Mouse (Mus musculus) left cerebral cortex, adult 11 months (tissue): ENCODE measurements at regions not wholly inside any gene's neighbourhood (a gene's known extent, or its start where the extent isn't known, plus 50 kb on each side); places are given as distances from the start of the nearest gene placed in this dataset.

Experiments used
- DNase-seq: peaks from one replicate; pipeline ENCODE4 v3.0.0; 2022; ENCODE audit warnings: low spot score

DNA sequence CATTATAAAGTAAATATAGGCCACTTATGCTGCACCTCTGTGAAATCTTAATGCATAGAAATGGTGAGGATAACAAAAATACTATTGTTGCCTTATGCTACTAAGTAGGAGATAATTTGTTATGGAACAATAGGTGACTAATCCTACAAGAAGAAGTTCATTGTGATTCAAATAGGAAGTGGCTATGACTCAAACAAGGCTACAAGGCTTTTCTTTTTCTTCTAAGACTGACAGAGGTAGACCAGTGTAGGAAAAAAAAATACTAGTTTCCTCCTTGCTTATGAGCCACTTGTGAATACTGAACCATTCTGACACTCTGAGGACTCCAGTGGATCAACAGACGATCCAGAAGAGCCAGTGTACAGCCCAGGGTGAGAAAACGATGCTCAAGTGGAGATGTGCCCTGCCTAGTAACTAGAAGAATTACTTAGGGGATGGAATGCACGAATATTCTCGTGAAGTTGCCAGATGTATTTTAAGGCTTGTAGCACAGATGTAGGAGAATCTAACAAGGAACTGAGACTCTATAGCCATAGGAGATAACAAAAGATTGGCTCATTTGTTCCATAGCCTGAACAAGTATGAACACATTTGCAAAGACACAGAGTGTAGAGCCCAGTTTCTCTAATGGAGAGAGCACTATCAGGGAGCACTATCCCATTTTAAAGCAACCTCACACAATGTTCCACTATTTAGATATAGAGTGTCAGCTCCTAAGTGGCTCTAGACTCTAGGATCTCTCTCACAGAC lies 60.3 kb downstream of the Fzd1 start:
- no peak for DNase-seq

DNA sequence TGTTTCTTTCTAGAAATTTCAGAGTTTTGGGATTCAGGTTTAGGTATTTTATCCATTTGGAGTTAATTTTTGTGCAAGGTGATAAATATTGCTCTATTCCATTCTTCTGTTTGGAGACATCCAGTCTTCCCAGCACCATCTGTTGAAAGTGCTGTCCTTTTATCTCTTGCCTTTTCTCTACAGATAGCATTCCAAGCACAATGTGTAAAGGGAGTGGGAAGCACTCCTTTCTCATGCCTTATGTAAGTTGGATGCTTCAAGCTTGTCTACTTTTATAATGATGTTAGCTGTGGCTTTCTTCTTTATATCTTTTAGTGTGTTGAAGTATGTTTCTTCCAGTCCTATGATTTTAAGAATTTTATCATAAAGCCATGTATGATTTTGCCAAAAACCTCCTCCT lies 61.1 kb downstream of the Fzd1 start:
- DNase-seq, result peak; percentile 3

DNA sequence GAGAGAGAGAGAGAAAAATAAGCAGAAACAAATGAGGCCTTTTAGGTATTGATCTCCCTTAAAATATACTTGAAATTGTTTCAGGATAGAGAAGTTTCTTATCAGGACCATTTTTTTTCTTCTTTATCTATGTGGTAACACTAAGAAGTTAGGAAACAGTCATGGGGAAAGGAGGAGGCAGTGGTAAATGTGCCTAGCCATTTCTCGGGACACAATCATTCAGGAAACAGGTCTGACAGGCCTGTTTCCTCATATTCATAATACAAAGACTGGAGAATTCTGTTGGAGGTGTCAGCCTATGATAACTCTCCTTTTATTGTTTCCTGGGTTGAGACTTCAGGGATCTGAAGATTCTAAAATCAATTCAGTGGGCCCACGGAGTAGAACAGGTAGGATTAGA lies 68.7 kb downstream of the Fzd1 start:
- DNase-seq, result no peak

DNA sequence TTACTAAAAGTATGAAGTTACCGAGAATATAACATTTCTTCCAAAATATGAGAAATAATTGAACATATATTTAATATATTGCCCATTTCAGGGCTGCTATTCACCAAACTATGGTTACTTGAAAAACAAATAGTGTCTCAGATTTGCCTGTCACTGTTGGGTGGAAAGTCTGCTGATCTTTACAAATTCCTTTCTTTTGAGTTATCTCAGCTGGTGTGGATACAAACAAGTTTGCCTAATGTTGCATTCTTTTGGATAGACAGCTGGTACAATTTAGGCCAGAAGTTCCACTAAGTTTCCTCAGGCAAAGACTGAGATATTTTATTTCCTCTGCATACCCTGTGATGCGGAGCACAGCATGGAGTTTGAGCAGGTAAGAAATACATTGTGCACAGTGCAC lies 82.5 kb downstream of the Fzd1 start:
- no peak for DNase-seq

DNA sequence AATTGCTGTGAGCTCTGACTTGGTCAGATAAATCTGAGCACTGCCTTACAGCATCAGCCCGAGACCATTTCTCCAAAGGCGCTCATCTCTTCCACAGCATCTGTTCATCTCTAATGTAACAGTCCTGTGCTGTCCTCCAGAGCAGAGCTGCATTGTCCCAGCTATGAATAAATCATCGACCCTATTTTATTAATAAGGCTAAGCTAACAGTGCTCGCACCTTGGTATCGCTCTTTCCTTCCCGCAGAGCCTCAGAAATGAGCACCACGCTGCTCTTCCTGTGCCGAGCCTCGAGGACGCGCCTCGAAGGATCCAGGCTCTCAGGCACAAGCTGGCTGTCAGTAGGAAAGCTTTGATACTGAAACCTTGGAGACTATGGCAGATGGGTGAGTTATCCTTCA lies 91.5 kb downstream of the Fzd1 start:
- DNase-seq, result no peak

DNA sequence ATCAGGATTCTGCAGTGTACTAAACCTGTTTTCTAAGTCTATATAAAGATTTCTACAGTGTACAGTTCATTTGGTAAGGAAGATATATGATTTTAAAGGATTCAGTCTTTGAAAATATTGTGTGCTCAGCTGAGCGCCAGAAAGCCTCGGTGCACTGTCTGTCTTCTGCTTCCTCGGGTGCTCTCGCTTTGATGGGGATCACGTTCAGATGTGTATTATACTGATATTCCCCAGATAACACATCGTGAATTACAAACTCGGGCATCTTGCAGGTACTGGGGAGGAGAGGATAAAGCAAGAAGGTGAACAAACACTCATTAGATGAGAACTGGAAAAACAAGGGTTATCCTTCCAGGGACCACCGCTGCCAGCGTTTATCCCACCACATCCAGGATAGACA lies 91.9 kb downstream of the Fzd1 start:
- DNase-seq, result no peak

DNA sequence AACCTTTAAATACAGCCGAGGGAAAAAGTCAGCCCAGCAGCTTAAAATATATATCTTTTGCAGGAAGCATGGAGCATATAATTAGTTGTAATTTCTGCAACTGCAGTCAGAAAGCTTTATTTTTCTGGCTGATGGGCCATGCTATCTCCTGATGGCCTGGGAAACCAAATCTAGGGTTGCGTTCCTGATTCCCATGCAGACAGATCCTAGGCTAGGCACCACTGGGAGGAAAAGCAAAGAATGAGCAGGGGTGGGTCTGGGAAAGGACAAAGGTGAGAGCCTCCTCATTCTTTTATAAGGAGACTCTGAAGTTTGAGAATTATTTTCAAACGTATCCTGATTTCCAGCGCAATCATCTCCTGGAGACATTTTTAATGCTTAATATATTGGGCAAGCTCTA lies 92.9 kb downstream of the Fzd1 start:
- no peak for DNase-seq

DNA sequence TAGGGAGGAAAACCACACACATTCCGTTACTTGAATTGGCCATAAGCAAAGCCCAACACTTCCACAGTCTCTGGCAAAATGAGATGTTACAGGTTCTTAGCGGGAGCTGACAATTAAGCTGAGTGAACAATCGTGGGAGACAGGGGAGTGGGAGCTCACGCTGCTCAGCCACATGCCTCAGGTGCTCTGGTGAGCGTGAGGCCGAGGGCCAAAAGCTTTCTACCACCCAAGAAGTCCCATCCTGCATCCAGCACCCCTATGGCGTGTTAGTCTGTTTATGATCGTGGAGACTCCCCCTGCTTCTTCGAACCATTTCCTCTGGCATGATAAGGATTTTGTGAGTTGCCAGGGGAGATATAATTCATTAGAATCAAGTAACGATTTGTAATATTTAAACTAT lies 93.3 kb downstream of the Fzd1 start:
- no peak for DNase-seq

DNA sequence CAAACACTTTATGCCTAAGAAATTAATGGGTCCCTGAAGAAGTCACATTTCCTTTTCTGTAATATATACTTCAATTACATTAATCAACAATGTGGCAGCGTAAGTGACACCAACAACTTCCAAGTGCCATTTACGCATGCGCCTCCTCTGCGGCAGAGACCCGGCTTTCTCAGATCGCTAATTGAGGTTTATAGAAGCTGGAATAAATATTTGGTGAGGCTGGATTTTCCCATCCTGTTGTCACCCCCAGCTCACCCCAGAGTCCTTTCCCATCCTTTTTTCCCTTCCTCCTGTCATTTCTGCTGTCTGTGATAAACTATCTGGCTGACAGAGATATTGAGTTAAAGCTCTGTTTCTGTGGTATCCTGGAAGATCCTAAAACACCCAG lies 95.6 kb downstream of the Fzd1 start:
- no peak for DNase-seq

DNA sequence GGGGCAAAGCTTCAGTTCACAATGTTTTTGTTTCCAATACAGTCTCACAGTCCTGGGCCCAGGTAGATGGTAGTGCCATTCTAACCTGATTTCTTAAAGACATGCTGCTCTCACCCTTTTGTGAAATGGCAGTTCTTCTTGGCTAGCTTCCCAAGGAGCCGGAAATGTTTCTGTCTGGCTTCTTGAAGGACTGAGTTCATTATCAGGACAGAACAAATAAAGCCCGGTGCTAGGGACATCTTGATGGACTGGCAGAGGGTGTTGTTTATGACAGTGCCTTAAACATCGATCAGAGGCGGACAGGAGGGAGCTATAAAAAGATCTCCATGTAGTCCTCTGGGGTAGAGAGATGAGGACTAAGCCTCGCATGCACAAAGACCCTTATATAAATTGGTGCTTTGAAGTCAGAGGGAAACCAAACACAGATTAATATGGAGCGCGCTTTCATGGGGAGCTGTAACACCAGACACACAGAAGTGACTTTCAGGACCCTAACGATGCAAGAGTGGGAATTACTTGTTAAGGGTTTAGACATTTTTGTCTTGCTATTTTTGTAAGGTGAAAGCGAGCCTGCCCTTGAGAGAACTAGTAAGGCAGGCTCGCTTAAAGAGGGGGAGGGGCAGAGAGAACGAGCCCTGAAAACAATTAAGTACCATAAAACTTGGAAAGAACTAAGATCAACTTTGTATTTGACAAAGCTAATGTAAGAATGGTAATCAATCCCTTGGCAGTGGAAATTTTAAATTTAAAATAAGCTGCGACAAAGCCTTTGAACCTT lies 96.2 kb downstream of the Fzd1 start:
- DNase-seq, result no peak

DNA sequence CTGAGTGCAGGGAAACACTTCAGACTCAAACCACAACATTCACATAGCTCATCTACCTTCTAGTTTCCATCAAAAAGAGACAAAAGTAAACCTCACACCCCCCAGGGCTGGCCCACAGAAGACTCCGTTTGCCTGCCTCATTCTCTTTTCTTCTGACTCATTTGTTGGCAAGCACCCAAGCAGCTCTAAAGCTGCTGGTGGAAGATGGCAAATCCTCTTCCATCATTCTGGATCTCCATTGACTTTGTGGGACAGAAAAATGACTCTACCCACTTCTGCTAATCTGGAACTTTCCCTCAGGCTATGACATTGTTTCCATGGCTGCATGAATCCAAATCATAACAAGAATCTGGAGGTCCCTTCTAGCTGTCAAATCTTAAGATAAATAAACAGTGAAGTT lies 99.9 kb downstream of the Fzd1 start:
- DNase-seq, result no peak

DNA sequence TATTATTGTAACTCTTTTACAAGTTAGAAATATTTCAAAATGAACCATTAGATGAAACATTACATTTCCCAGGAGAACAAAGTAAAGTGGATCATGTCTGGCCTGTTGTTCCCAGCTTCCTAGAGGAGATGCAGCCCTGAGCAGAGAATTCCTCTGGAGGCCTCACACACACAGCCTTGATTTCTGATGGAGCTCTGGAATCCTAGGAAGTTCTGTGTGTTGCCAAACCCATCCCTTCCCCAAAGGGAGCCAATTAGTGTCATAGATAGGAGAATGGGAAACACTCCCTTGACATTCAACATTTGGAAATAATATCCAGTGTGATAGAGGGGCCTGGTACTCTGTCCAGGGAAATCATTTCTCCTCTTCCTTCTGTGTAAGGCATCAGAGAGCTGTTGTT lies 103.6 kb downstream of the Fzd1 start:
- DNase-seq, result no peak

DNA sequence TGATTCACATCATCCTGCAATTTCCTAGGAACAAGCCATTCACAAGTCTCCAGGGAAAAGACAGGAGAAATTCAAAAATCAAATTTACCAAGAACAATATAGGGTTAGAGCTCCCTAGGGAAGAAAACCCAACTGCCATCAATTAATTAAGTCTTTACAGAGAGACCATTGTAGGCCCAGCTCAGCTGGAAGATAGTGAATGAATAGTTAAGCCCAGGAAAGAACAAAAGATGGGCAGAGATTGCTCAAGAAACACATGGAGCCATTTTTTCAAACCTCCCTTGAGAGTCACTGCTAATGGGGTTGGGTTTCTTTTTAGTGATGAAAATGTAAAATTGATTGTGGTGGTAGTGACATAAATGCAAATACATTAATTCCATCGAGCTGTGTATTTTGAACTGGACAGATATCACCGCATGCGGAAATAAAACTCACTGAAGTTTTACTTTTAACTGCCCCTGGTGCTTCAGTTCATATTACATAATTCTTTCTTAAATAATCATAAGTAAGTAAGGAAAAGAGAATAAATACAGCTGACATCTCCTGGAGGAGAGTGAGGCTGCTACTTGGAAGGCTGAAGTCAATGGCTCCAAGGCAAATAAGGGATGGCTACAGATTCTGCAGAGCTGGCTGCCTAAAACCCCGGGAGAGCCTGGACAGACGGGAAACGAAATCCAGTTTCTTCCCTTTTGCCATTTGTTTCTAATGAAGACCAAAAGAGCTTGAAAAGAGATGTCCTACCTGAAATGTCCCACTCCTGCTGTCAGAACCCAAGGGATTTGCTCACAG lies 106.5 kb downstream of the Fzd1 start:
- DNase-seq, result no peak

DNA sequence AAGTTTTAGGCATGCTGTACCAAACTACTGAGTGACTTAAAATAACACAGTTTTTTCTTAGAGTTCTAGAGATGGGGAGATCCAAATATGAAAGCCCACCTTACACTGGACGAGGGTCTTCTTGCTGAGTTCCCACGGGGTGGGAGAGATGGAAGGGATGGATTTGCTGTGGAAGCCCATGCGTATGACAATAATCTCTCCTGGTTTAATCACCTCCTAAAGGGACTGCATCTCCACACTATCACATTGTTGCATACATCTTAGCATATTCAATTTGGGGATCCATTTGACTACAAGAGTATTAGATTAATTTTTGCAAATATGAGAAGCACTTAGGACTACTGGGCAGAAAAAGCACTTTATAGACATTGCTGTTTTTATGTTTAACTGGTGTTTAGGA lies 107.1 kb downstream of the Fzd1 start:
- no peak for DNase-seq

DNA sequence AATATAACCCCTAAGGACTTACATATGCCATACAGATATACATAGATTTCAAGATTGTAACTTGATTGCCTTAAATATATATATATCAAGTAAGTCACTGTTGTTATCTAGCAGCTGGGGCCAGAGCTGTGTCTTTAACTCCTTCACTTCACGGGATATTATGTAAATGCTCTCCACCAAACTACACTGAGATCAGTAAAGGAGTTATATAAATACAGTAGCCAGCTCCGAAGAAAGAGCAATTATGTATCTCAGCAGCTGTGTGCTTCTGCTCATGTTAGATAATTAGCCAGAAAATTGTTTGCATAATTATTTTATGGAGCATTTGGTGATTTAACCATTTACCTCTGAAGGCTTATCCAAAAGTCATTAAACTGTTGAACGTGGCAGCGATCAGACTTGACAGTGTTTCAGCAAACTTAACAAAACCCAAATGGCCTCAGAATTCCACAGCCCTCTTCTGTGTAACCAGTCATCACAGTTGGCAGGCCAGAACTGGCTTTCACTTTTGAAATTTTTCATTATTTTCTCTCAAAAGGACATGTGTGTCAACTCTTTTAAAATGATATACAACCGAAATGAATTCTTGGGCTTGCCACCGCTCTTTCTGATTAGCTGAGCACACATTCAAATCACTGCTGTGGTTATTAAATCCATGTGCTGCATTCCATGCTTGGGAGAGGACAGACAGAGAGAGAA lies 107.8 kb downstream of the Fzd1 start:
- DNase-seq, result no peak

DNA sequence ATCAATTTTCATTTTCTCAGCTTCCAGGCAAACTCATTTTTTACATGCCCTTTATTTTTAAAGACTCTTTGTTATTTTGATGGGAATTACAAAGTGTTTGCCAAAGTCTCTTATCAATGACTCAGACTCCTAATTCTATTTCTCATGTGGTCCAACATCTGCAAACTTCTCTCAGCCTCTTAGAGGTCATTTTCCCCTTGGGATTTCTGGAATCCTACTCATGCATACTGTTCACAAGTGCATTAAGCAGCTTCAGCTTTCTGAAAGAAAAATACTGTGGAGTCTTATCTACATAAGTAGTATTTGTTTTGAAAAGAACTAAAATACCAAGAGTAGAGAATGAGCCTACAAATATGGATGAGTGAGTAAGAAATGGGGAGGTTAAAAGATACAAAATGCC lies 116.8 kb downstream of the Fzd1 start:
- DNase-seq, result no peak

DNA sequence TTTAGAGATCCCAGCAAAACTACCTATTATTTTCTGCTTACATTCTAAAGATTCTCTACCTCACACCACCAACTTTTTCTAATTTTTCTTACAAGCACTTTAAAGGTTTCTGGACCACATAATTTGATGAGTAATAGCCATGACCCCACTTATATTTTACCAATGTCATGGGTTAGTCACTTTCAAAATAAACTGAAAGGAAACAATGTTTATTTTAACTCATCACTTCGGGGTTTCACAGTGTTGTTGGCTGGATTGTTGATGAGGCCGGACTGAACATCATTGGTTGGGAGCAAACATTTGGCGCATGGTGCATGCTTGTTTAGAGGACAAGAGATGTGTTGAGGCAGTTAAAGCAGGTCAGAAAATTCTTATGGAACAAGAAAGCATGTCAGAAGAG lies 124.1 kb downstream of the Fzd1 start:
- DNase-seq, result no peak

DNA sequence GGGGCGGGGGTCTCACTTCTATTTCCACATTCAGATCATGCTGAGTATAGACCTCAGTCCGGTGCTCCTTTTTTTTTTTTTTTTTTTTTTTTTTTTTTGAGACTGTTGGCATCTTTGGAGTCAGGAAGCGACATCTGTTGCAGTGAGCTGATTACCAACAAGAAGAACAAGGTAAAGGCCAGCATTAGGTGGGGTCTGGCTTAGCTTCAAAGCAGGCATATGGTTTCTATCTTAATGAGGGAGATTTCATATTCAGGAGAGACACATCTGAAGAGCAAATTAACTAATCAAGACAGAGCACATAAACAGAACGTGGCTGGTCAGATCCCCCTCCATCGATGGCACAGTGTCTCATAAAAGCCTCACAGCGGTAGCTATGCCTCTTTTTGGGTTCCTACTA lies 132.6 kb downstream of the Fzd1 start:
- no peak for DNase-seq

DNA sequence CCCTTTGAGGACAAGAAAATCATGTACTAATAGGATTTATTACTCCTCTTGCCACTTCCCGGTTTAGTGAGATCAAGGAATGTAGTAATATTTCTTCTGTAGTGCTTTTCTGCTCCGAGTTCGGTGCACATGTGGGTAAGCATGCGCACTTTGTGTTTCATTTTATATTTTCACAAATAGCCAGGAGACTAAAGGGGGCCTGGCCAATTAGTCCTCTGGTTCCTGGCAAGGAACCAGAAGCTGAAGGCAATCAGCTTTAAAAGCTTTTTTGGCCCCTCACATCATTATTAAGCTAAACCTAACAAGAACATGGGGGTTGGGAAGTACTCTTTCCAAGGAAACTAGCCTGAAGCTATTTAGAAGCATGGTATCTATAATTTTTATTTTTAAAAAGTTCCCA lies 134.2 kb downstream of the Fzd1 start:
- DNase-seq, result no peak

DNA sequence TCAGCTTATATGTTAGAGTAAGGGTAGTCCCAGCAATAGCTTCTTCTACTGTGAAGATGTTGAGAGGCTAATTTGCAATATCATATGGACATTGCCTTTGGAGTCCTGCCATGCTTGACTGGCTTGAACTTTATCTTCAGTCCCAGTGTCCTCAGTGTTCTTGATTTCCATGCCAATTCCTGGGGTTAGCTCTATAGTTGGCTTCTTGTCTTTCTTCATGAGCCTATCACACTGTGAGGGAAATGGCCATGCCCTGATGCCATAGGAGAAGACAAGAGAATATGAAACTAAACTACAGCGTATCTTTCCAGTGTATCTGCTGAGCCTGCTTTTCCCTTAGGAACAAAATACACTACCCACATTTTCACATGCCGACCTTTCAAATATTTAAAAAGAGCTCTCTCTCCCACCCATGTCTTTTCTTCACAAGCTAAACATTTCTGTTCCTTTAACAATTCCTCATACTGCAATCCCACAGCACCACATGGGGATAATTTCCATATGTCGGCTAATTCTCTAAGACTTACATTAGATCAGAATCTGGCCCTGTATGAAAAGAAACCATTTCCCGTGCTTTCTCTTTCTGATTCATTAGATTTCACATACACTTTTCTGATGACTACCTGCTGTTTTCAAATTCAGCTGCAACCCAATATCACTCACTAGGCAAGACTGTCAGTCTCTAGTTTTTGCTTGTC lies 137.2 kb downstream of the Fzd1 start:
- no peak for DNase-seq

DNA sequence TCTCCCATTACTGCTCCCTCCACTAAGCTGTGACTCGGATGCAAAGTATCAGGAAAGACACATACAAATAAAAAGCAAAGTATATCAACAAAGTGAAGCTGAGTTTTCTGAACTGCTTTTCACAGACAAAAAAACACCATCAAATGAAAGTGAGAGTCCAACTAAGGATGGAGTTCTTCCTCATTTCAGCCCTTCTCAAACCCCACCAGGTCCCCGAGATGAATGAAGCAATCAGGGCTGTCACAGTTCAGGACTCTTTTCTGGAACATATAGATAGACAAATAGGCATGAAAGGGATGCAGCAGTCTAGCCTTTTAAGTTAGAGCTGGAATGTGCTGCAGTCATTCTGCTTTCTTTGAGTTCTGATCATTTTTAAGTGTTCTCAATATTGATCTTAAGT lies 142.6 kb downstream of the Fzd1 start:
- DNase-seq, result no peak

DNA sequence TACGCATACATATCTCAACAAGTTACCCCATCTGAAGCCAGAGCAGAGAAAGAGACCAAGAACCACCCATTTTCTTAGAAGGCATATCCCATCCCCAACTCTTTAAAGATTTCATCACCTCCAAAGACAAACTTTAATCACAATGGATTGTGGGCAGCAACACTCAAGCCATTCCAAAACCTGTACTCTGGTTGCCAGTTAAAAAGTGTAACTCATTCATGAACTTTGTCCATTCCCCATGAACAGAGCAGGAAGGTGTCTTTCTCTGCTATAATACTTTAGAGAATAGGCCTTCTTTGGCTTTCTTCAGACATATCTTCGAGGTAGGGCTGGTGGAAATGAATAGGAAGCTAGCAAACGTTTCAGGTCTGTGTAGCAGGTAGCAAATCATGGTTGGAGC lies 160.4 kb downstream of the Fzd1 start:
- DNase-seq, result no peak
